Mouse (Mus musculus): Measurements from ENCODE around the gene Vmn2r51.
"Not testable (repeated sequence)": the region's sequence is repeated elsewhere in the genome, so short reads cannot be mapped to it uniquely, and the experiment has no call there.

The Vmn2r51 gene

DNA sequence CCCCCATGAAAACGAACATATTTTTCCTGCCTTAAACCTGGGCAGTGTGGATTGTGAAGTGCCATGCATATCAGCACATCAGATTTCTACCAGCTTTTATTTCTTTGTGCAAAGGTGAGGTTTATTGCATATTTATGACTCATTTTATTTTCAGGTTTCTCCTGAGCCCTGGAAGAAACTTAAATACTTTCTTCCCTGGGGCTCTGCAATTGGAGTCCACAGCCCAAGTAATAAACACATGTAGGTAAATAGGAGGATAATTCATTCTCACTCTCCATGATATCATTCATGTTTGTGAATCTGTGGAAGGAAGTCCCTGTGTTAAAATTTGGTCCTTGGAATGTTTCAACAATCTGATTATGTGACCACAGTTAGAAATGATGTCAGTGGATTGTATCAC is at the start of gene Vmn2r51:
Vmn2r51 (minus strand) TSS at position 101 of the 400 bp plus-strand sequence.
- in situ Hi-C loops (cut with MboI, MseI): not testable (repeated sequence)

DNA sequence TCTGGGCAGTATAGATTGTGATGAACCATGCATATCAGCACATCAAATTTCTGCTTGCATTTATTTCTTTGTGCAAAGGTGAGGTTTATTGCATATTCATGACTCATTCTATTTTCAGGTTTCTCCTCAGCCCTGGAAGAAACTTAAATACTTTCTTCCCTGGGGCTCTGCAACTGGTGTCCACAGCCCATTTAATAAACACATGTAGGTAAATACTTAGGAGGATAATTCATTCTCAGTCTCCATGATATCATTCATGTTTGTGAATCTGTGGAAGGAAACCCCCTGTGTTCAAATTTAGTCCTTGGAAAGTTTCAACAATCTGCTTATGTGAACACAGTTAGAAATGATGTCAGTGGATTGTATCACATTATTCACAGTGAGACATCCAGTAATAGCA is 52.3 kb downstream of the Vmn2r51 start, which contains the start of gene Vmn2r50:
Vmn2r50 (minus strand) TSS at position 101 of the 400 bp plus-strand sequence.
- in situ Hi-C loops (cut with MboI, MseI): not testable (repeated sequence)
